Mouse (Mus musculus) spleen, adult 2 months (tissue): ENCODE data around the gene Mak. TPM values are rescaled to one million over a fixed set of nuclear protein-coding genes. Genes with fewer than 3 reads are reported as not detected.

Source experiments
- DNase-seq, 2 experiments: peaks; one replicate each; pipeline versions ENCODE4 v3.0.0 to v3.0.0-alpha.2; 2012 to 2021; ENCODE audit warnings: low spot score in 2 of 2, low read depth in 1 of 2
- H3K27ac ChIP-seq: fragments of 200-500 bp; 2 replicates; pipeline ENCODE4 v1.5.1; 2012; ENCODE audit warnings: low read length, inconsistent platforms; ENCODE audit not compliant: insufficient read depth
- H3K27me3 ChIP-seq: fragments of 200-500 bp; 2 replicates; pipeline ENCODE4 v1.6.1; 2012; ENCODE audit warnings: mild to moderate bottlenecking, moderate library complexity, low read length, inconsistent platforms; ENCODE audit not compliant: control insufficient read depth, insufficient read depth
- H3K36me3 ChIP-seq: fragments of 200-500 bp; 2 replicates; pipeline ENCODE4 v1.6.1; 2012; ENCODE audit warnings: mild to moderate bottlenecking, low read length, inconsistent platforms; ENCODE audit not compliant: control insufficient read depth, insufficient read depth
- H3K4me1 ChIP-seq: fragments of 200-500 bp; 2 replicates; pipeline ENCODE4 v1.6.1; 2011; ENCODE audit warnings: inconsistent platforms; ENCODE audit not compliant: control insufficient read depth, insufficient read depth, insufficient read length
- H3K4me3 ChIP-seq: fragments of 200-500 bp; 2 replicates; pipeline ENCODE4 v1.5.1; 2011; ENCODE audit warnings: mild to moderate bottlenecking, inconsistent platforms; ENCODE audit not compliant: insufficient read depth, insufficient read length; ENCODE audit errors: extremely low read depth
- CTCF ChIP-seq: fragments of 200-500 bp; IDR thresholded peaks from 2 replicates; pipeline ENCODE4 v1.5.1; 2011; ENCODE audit warnings: mild to moderate bottlenecking, inconsistent platforms; ENCODE audit not compliant: insufficient read depth, insufficient read length, insufficient replicate concordance; ENCODE audit errors: extremely low read depth
- POLR2A ChIP-seq: fragments of 200-500 bp; IDR thresholded peaks from 2 replicates; pipeline ENCODE4 v1.6.1; 2011; ENCODE audit warnings: low read depth, low read length, inconsistent platforms
- WGBS: fragments of 180-500 bp; shearing (Covaris S2); methylation state at CpG from one replicate; pipeline ENCODE4 v1.1.7; 2018; 5-methylcytosine and 5-hydroxymethylcytosine counted together
- polyA plus RNA-seq: library from polyadenylated mRNA; depleted of rRNA; stranded (reverse); fragments of >200 nt; gene quantifications from 2 replicates; pipeline ENCODE4 v1.2.3, GENCODE M21; 2012

The Mak gene
- polyA plus RNA-seq, 1 experiment, result not detected

DNA sequence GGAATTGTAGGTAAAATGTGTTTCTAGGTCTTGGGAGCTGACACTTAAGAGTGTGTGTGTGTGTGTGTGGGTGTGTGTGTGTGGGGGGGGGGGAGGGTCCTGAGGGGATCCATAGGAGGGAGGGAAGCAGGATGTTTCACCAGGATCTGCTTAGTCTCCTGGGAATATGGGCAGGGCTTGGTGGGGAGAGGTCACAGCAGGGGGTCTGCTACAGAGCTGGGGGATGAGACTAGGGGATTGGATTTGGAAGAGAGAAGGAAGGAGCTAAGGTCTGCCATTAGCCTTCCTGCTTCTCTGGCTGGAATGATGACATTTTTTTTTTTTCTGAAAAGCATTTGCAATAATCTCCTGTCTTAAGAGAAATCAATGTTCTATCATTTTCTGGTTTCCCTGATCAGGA is 9.2 kb upstream of the Mak start:
- Histone ChIP-seq H3K27me3 (0 out of 2 replicates have a peak, but pooled peaks cover 4% of the 10 kb centered on the region), H3K36me3 (no peaks in the 10 kb centered on the region), H3K4me1 (no peaks in the 10 kb centered on the region), H3K4me3 (no peak overlapping the region), H3K27ac (no peak overlapping the region)
- TF ChIP-seq CTCF, result no peak
- no peak for TF ChIP-seq POLR2A
- DNase-seq, result no peak

DNA sequence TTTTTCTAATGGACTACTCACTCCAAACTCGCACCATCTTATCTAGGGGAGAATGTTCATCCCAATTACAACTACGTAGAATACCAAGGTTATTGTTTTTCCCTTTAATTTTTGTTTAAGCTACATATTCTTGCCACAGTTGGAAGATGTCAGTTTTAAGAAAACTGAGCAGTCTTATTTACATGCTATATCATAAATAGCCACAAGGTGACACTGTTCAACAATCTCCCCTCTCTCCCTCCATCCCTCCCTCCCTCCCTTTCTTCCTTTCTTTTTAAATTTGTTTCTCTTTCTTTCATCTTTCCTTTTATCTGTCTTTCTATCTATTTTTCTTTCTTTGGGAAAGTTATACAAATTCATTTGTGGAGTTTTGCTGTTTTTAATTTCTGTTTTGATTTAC is 5.6 kb upstream of the Mak start:
- WGBS, result 46% methylated on average over 2 of the region's 2 CpGs
- DNase-seq, result no peak

GRCm38 (mm10) chr13:41084521-41084920 is 5.0 kb upstream of the Mak start:
- WGBS, result 20% methylated on average over 3 of the region's 3 CpGs
- H3K27ac ChIP-seq, result no peak overlapping the region
- peaks cover under 1% of the 10 kb centered on the region for H3K27me3 ChIP-seq
- DNase-seq, result no peak
- no peak overlapping the region for H3K4me3 ChIP-seq
- no peak for TF ChIP-seq POLR2A
- no peak for TF ChIP-seq CTCF
- H3K4me1 ChIP-seq, result peaks cover 1% of the 10 kb centered on the region
- no peaks in the 10 kb centered on the region for H3K36me3 ChIP-seq

More for the DNA sequence above, 5.6 kb upstream of the Mak start:
- no peak overlapping the region for H3K4me3 ChIP-seq
- no peaks in the 10 kb centered on the region for H3K36me3 ChIP-seq
- H3K27me3 ChIP-seq, result no peaks in the 10 kb centered on the region
- no peak overlapping the region for H3K27ac ChIP-seq
- no peaks in the 10 kb centered on the region for H3K4me1 ChIP-seq
- TF ChIP-seq CTCF, result no peak
- no peak for TF ChIP-seq POLR2A

DNA sequence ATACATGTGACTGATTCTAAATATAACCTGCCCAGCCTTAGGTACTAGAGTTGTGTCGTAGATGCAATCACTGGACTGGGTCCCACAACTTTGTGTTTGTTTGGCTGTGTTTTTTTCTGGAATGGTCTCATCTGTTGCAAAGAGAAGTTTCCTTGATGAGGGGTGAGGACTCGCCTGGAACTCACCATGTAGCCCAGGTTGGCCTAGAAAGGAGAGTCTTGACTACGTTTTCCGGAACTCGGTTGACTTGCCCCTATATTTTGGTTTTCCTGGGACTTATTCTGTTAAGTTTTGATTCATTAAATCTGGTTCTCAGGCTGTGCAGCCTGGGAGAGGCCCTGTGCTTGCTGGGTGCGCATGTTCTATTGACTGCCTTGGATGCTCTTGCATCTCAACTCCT is 1.2 kb upstream of the Mak start:
- 88% methylated on average over 6 of the region's 6 CpGs for WGBS
- TF ChIP-seq CTCF (no peak), POLR2A (no peak)
- Histone ChIP-seq H3K27me3 (peaks cover 8% of the 10 kb centered on the region), H3K4me1 (peaks cover 3% of the 10 kb centered on the region), H3K36me3 (no peaks in the 10 kb centered on the region), H3K27ac (no peak overlapping the region), H3K4me3 (no peak overlapping the region)
- DNase-seq, result no peak

GRCm38 (mm10) chr13:41079859-41080258 is 353 bp upstream of the Mak start:
- H3K4me3 ChIP-seq, result no peak overlapping the region
- TF ChIP-seq CTCF (no peak), POLR2A (no peak)

DNA sequence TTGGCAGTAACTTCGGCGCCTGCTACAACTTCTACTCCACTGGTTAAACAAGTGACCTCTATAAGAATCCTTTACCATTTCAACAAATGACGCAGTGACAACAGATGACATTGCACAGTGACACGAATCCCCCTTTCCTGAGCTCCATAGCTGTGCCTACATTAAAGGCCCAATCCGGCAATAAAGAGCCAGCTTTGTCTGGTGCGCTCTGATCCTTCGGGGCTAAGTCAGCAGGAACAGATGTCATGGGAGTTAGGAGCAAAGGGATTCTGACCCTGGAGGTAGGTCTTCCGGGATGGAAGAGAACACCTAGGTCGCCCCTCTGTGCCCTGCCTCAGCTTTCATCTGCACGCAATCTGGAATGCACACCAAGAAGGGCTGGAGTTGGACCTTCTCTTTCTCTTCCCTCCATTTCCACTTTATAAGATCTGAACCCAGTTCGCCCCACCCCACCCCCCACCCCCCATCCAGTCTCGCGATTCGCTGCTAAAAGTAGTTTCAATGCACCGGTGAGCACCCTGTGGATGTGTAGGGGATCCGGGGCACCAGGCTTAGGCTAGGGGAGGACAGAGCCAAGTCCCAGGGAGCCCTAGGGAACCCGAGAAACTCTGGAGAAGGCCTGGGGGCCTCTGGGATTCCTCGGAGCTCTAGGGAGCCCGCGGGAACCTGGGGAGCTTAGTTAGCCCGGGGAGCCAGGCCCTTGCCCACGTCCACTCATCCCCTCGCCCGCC is 651 bp downstream of the Mak start:
- Histone ChIP-seq H3K27me3 (peaks cover 8% of the 10 kb centered on the region), H3K27ac (no peak overlapping the region), H3K36me3 (no peaks in the 10 kb centered on the region), H3K4me1 (peaks cover 3% of the 10 kb centered on the region), H3K4me3 (no peak overlapping the region)
- TF ChIP-seq CTCF, result no peak
- DNase-seq, result no peak
- WGBS, result 25% methylated on average over 18 of the region's 24 CpGs

More at GRCm38 (mm10) chr13:41079859-41080258, 353 bp upstream of the Mak start:
- peaks cover 3% of the 10 kb centered on the region for H3K4me1 ChIP-seq
- WGBS, result 58% methylated on average over 5 of the region's 5 CpGs
- H3K36me3 ChIP-seq, result no peaks in the 10 kb centered on the region
- no peak for DNase-seq
- no peak overlapping the region for H3K27ac ChIP-seq
- peaks cover 8% of the 10 kb centered on the region for H3K27me3 ChIP-seq

GRCm38 (mm10) chr13:41077921-41078320 is 1.6 kb downstream of the Mak start:
- Histone ChIP-seq H3K27ac (no peak overlapping the region), H3K36me3 (no peaks in the 10 kb centered on the region), H3K4me1 (peaks cover 3% of the 10 kb centered on the region), H3K4me3 (no peak overlapping the region), H3K27me3 (peaks cover 8% of the 10 kb centered on the region)
- no peak for DNase-seq
- 76% methylated on average over 9 of the region's 9 CpGs for WGBS
- TF ChIP-seq CTCF, result no peak
- TF ChIP-seq POLR2A, result no peak
